Mouse (Mus musculus) embryo, embryonic 9.5 days (tissue): Measurements from ENCODE around the gene Zbtb20.

Experiments used
- DNase-seq: peaks from one replicate; pipeline ENCODE4 v3.0.0-alpha.2; 2017; ENCODE audit errors: extremely low spot score

Gene Zbtb20

DNA sequence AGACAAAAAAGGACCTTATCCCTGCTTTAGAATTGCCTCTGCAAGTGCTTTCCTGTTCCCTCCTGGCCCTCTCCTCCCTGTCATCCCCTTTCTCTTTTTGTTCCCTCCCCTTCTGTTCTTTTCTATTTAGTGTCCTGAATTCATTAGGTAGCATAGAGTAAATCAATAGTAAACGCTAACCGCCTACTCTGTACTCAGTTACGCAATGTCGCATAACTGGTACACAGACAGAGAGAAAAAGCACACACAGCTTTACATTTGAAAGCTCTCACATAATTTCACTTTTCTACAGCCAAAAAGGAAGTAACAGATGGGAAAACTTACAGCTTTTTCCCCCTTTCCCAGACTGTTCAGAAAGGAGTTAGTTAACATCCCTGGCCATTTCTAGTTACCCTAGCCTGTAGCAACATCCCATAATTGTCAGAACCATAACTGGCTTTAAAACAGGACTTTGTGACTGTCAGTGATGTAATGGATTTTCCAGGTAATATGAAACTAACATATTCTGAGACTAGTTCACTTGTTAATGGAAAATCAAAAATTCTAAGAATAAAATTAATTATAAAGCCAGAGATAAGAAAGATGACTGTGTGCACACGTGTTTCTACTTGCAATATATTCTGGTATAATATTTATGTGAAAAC lies 422.4 kb downstream of the Zbtb20 start:
- no peak for DNase-seq

DNA sequence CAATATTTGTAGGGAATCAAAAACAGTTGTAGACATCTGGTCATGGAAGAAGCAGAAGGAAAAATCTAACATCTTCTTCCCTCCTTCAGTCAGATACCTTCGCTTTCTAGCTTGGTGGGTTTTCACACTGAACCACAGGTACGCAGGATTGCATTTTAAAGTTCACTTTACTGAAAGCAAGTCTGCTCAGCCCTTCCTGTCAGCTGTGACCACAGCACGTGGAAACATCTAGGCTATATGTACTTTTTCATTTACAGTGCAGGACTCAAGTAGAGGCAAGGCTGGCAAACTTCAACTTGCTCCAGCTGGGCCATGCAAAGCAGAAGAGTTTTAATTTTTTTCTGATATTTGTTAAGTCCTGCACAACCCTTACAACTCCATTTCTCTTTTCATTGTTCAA lies 424.7 kb downstream of the Zbtb20 start:
- no peak for DNase-seq

DNA sequence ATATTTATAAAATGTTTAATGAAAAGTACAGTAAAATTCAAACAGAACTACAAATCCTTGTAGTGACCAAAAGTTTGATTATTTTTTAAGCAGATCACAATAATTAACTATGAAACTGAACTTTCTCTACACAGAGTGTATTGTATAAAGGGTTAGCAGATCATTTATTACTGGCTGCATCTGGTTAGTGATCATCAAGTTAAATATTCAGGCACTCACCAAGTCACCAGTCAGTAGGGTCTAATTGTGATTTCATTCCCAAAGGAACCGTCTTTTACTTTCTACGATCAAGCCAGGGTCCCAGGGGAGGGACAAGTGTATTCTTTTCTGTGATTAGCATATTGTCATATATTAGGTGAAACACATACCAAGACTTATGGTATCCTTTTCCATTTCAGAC lies 426.5 kb downstream of the Zbtb20 start:
- DNase-seq = no peak

DNA sequence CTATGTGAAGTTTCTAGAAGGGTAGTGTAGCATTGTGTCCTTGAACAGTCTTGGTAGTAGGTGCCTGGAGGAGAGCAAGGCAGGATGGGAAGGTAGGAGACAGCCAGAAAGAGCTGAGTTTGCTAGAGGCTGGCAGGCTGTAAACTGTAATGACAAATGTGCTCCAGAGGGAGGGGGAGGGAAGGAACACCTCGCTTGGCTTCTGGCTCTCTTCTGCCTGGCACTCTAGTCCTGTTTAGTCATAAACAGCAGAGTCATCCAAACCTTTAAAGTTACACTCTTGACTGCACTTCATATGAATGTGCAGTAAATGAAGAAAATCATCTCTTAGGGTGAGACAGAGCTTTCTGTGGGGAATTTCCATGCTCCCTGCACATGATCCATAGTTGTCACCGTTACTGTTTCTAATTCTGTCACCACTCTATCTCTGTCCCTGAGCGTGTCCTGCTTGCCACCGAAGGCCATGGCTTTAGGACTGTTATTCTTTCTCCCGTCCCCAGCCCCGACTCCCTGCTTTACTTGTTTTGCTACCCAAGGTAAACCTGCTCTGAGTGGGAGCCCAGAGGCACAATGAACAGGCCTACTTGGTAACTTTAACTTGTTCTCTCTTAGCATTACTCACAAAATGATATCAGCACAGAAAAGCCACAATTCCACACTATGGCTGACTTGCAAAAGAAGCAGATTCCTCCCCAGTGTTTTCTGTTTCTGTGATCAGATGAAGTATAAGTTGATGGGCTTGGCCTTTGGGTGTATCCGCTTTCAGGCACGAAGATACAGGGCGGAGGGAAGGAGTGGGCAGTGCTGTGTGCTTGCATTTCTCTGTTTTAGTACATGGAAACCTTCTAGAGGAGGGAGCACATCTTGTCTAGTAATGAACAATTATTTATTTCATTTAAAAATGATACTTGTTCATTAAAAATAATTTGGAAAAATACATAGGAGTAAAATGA lies 427.8 kb downstream of the Zbtb20 start:
- no peak for DNase-seq

DNA sequence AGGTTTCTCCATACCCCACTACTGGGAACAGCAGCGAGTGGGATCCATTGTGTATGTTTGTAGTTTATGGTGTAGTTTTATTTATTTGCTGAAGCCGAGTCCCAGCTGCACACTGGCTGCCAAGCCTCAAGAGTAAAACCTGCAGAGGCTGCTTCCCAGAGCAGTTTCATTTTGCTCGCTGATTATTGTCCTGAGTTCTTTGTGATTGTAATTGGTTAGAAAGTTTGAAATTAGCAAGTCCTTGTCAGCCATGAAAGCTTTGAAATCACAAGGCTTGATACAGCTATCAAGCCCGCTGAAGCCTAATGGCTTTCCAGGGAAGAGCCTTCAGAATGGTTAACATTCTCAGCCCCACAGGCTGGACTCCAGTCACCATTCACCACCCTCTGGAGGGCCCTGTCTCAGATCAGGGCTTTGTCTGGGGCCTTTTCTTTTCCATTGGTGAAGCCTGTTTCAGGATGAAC lies 434.3 kb downstream of the Zbtb20 start:
- DNase-seq = peak; percentile 35

DNA sequence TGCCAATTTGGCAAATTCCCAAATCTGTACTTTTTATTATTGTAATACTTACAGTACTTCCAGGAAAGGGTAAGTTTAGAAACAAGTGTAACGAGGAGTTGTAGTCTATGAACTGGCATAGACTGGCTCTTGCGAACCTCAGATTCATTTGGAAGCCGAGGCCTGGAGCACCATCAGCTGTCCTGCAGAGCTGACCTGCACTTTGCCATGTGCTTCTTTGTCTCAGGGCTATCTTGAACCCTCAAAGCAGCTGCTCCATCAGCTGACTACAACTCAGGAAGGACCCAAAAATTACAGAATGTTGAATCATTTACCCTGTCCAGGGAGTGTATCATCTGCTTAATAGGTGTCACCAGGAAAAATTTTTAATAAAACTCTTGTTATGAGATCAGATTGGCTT lies 448.3 kb downstream of the Zbtb20 start:
- no peak for DNase-seq

DNA sequence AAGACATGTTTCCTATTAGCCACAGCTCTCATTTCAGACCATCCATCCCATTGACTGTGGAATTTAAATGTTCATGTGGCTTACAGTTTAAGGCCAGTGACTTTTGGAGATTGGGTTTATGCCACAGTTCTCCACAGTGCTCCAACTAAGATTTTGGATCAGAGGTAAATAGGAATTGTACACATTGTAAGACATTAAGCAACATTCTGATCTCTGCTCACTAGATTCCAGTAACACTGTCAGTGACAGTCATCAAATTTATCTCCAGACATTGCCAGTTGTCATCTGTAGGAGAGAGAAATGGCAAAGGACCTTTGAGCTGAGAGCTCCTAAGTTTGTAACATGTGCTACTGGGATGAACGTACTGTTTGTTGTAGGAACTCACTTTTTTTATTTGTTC lies 452.5 kb downstream of the Zbtb20 start:
- no peak for DNase-seq

DNA sequence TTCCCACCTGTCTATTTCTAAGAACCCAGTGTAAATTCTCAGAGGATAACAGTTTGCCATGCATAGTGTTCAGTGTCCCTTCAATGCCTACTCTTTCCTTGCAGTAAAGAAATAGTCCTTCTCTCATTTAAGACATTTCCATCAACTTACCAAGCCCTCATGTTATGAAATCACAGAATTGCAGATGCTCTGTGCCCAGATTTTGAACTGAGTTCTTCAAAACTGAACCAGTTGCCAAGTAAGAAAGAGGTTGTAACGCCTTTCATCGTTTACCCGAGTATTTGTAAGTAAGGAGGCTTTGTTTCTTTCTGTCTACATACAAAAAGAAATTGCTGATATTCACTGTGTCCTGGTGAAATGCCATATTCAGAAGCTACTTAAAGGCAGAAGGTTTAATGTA lies 454.5 kb downstream of the Zbtb20 start:
- no peak for DNase-seq

DNA sequence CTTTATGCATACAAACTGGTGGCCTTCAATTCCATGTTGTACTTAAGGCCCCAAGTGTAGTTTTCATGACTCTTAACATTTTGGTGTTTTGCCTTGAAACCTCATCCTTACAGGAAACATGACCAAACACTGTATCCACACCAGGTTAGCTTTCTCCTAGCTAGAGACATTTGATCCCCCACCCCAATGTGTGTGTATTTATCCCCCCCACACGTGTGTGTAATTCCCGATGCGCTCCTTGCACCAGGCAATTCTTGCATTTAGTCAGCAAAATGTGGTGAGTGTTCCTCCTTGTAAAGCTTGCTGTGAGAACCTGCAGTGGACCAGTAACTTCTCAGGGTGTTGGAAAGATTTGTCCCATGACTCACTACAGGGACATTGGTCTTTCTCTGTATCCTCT lies 455.8 kb downstream of the Zbtb20 start:
- no peak for DNase-seq

DNA sequence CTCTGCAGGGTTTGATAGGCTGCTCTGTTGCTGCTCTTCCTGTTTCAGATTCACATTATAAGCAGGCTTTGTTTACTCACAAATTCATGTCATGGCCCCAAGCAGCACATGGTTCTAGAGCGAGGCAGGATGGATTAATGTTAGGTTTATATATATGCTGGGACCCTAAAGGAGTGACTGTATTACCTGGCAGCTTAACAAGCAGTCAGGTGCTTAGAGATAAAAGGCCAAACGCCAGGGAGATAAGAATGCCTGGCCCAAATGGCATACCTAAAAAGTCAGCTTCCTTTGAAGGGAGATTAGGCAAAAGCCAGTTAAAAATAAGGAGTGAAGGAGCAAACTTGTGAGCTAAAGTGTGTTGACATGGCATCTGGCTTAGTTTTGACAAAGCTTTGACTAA lies 457.1 kb downstream of the Zbtb20 start:
- no peak for DNase-seq

DNA sequence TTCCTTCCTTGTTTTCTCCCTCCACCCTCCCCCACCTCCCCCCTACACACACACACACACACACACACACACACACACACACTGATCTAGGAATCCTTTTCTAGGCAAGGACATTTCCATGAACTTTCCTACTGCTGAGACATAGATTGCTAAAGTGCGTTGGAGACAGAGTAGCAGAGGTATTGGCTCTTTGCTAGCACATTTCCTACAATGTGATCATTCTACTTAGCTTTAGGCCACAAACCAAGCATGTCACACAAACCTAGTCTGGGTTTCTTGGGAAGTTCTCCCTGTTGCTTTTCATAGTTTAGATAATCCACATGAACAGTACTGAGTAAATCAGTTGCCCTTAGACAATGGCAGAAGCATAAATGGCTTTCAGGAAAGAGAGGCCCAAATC lies 457.6 kb downstream of the Zbtb20 start:
- DNase-seq = no peak

DNA sequence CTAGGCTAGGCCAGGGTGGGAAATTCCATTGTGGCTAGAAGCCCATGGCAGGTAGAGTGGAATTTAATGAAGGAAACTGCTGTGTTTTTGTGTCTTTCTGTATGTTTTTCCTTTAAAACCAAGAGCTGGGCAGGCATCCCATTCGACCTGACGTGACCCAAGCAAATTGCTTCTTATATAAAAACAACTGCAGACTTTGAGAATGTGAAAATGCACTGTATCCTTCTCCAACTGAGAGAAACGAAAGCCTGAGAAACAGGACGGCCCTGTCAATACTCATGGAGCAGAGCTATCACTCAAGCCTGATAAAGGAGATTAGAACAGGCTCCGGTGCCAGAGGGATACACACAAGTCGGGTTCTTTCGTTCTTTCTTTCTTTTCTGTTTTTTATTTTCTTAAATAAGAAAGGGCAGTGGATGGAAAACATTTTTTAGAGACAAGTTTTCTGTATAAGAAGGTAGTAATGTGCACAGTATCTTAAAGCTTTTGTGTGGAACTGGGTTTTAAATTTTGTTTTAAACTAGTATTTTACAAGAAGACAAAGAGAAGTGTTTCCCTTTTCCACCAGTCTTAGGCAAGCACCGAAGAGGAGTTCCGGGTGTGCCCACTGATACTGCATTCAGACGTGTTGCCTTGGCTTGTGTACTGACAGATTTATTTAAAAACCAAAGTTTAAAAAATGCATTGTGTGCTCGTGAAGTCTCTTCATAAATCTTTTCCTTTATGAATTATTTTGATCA lies 458.9 kb downstream of the Zbtb20 start:
- DNase-seq = peak; percentile 7

DNA sequence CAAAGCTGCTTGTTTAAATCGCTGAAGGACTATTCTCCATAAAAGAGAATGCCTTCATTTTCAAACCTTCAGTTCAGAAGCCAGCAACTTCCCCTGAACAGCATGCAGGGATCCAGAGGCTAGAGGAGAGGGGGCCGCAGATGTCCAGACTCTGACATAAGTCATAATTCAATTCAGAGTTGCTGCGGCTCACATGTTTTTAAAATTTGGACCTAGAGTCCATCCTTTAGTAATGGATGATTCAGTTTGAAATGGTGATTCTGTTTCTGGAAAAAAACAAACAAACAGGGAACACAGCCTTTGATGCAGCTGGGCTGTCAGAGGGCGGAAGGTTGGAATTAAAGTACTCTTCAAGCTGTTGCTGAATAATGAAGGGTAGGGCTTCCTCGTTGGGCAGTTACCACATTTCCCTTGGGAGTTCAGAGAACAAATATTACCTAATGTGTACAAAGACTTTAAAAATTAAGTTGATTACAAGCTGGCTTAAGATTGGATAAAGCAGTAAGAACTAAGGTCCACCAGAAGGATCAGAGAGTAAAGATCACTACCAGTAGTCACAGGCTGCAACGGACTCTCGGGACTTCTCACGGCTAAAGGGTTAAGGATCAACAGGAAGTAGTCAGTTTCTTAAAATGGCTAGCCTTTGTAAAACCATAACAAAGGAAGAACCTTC lies 459.6 kb downstream of the Zbtb20 start:
- peak; percentile 5 for DNase-seq

DNA sequence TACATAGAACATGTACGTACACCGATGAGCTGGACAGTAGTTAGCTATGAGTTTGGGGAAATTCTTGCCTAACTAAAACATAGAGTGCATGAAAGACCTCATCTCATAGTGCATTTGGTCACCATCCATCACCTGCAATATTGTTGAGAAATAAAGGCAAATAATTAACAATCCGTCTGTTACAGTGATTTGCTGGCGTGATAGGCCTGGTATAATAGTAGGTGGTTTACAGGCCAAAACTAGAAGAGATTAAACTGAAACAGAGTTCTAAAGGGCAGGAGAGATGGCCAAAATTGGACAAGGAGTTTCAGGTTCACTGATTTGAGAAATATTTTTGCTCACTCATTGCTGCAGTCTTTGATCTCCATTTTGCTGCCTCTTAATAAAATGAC lies 460.1 kb downstream of the Zbtb20 start:
- no peak for DNase-seq

DNA sequence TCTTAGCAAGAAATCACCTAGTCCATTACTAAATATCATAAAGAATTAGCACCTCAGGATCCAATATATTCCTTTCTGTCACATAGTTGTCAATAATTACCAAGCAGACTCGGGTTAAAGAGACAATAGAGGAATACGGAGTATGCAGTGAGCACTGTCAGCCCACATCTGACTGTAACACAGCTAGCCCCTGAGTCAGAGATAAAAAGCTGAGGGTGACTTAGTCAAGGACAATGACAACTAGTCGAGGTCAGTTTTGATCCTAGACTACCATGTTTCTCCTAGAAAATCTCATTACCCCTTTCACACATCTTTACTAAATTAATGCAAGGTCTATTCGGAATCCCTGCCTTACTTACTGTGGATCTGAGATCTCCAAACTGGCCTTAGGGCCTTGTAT lies 465.0 kb downstream of the Zbtb20 start:
- DNase-seq = no peak

DNA sequence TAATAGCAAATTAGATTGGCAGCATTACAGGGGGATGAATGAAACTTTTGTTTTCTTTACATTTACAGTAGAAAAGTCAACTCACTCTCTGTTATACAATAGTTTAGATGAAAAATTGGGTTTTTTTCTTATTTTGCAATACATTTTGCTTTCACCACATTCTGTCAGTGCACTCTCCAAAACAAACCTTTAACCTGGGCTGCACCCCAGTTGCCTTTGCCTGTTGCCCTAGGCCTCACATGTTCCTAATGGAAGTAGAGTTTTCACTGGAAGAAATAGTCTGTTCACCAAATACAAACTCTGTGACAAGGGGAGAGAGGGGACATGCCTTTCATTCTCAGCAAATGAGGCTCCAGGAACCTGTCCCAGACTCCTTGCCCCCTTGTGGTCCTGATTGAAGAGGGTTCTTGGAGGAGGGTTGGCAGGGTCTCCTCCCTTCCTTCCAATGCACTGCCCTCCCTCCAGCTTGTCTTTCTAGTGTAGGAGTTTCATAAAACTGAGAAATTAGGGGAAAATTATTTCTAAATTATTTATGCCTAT lies 466.3 kb downstream of the Zbtb20 start:
- no peak for DNase-seq

DNA sequence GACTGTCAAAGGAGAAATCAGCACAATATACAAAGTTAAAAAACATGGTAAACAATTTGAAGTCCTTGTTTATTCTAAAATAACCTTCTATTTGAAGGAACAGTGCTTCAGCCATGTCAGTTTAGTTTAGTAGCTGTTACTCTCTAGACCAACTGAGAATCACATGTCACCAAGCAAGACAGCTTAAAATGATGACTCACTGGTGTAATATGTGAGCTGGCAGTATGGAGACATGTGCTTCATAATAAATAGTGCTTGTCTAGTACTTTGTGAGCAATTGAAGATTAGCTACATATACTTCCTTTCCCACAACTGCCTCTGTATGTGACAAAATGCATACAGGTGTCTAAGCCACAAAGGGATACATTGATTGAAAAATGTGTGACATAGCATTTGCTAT lies 470.4 kb downstream of the Zbtb20 start:
- no peak for DNase-seq

DNA sequence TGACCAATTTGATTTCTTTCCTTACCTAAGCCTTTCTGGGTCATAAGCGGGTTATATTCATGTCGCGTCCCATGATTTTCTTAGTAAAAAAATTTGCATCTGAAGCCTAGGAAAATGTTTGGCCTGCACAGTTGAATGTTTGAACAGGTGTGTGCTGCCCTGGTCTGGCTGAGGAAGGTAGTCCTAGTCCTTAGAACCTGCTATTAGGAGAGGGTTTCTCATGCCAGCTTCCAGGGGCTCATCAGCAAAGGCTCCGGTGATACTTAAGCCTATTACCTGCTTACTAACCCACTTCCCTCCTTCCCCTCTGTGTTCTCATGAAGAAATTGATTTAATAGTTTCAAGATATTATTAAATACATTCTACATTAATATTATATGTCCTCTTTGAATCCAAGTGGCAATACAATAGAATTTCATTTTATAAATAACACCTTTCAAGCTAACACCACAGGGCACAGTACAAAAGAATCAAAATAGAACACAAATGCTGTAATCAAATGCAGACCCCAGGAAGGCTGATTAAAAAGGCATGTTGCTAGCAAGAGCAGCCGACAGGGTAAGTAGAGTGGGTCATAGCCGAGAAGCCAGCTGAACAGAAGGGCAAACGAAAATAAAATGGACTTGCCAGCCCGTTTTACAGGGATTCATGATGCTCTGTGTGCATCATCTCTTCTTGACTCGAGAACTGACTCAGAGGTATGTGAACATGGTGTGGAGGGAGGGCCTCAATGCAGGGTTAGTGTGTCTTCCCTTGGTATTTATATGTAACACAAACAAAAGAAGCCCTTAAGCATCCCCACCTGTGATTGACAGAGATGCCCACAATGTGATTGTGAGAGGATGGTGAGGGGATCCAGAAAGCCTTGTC lies 480.3 kb downstream of the Zbtb20 start:
- no peak for DNase-seq

DNA sequence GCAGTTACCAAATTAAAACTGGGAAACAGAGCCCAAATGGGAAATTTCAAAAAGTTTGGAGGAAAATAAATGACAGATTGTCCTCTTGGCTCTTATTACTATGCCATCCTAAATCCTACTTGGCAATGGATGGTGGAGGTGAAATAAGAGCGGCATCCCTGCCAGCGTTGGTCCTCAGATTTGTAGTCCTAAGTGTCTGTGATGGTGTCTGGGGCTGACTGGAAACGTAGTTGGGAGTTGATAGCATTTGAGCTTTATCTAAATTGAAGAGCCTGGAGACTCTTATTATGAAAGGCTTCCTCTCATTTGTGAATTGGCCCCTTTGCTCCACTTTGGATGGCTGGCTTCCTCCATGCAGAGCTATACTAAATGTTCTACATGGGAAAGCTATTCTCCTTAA lies 483.9 kb downstream of the Zbtb20 start:
- no peak for DNase-seq

DNA sequence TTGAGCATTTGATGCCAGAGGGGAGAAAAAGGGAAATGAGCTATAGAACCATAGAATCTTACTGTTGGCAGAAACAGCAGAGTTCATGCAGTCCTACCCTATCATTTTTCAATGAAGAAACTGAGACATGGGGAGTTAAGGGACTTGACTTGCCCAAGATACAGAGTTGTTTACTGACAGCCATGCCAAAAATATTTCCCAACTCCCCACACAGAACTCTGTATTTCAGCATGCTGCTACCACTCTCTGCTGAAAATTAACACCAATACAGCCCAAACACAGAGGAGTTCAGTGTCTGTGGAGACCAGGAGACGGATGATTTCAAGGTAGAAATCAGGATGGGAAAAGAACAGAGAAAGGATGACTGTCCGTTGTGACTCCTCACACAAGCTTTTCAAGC lies 484.4 kb downstream of the Zbtb20 start:
- no peak for DNase-seq
